Mouse (Mus musculus) forebrain, embryonic 12.5 days (tissue): ENCODE results near the gene Nol11. TPM values are rescaled to one million over a fixed set of nuclear protein-coding genes. Genes with fewer than 3 reads are reported as not detected.
"Not testable (repeated sequence)": the region's sequence is repeated elsewhere in the genome, so short reads cannot be mapped to it uniquely, and the experiment has no call there.

ENCODE experiments used
- ATAC-seq: fragments of 200-750 bp; cut with Nextera tagmentation; 2 replicates; pipeline ENCODE4 v1.8.0; 2017; ENCODE audit warnings: moderate TSS enrichment; ENCODE audit not compliant: low FRiP score
- H3K27ac ChIP-seq: fragments of 300-500 bp; sonication (generic); 2 replicates; pipeline ENCODE4 v1.5.1; 2016; ENCODE audit warnings: mild to moderate bottlenecking
- H3K27me3 ChIP-seq: fragments of 300-500 bp; sonication (generic); 2 replicates; pipeline ENCODE4 v1.6.1; 2016; ENCODE audit warnings: mild to moderate bottlenecking
- H3K36me3 ChIP-seq: fragments of 300-500 bp; sonication (generic); replicated peaks from 2 replicates; pipeline ENCODE4 v1.6.1; 2016; ENCODE audit warnings: mild to moderate bottlenecking
- H3K4me1 ChIP-seq: fragments of 300-500 bp; sonication (generic); 2 replicates; pipeline ENCODE4 v1.6.1; 2016
- H3K4me2 ChIP-seq: fragments of 300-500 bp; sonication (generic); 2 replicates; pipeline ENCODE4 v1.6.1; 2016; ENCODE audit warnings: mild to moderate bottlenecking, moderate library complexity
- H3K4me3 ChIP-seq: fragments of 300-500 bp; sonication (generic); replicated peaks from 2 replicates; pipeline ENCODE4 v1.5.1; 2016; ENCODE audit warnings: mild to moderate bottlenecking
- H3K9ac ChIP-seq: fragments of 300-500 bp; sonication (generic); 2 replicates; pipeline ENCODE4 v1.6.1; 2016; ENCODE audit warnings: mild to moderate bottlenecking
- H3K9me3 ChIP-seq: fragments of 300-500 bp; sonication (generic); 2 replicates; pipeline ENCODE4 v1.6.1; 2016
- WGBS: fragments of 180-500 bp; shearing (Covaris S2); methylation state at CpG from one replicate; pipeline ENCODE4 v1.1.7; 2016; 5-methylcytosine and 5-hydroxymethylcytosine counted together
- polyA plus RNA-seq: library from polyadenylated mRNA; unstranded; fragments of >200 nt; fragmentation: Nextera tagmentation; extraction: Ambion mirVana; gene quantifications from 2 replicates; pipeline ENCODE4 v1.2.1, GENCODE M21; 2016

Gene Nol11
- polyA plus RNA-seq, 1 experiment from 2014 or later: 67.3 TPM

DNA sequence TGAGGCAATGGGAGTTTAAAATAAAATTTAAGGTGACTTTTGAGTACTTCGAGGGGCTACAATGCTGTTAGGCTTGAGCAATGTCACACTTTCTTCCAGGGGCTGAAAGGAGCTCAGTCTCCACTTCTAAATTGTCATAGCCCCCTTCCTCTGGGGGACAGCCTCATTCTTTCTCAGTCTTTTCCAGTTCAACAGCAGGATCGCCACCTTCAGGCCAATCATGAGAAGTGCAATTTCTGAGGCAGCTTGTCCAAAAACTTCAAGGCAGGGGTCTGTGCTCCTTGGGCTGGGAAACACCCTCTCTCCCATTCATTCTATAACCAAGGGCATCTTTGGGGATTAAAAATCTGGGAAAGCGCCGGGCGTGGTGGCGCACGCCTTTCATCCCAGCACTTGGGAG, 37.4 kb downstream of the Nol11 start:
- 74% methylated on average over 7 of the region's 7 CpGs for WGBS
- ATAC-seq: no peak
- no peaks in the 10 kb centered on the region for H3K9me3 ChIP-seq
- H3K27ac ChIP-seq: no peak overlapping the region
- H3K4me1 ChIP-seq: no peaks in the 10 kb centered on the region
- no peak overlapping the region for H3K4me3 ChIP-seq
- H3K4me2 ChIP-seq: no peak overlapping the region
- H3K27me3 ChIP-seq: no peaks in the 10 kb centered on the region
- H3K36me3 ChIP-seq: no peaks in the 10 kb centered on the region
- no peak overlapping the region for H3K9ac ChIP-seq

DNA sequence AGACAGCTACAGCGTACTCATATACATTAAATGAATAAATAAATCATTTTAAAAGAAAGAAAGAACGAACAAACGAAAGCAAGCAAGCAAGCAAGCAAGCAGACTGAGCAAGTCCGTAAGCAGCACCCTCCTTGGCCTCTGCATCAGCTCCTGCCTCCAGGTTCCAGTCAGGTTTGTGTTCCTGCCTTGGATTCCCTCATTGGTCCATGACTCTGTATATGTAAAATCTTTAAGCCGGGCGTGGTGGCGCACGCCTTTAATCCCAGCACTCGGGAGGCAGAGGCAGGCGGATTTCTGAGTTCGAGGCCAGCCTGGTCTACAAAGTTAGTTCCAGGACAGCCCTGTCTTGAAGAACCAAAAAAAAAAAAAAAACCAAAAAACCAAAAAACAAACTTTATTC, 45.2 kb downstream of the Nol11 start:
- 91% methylated on average over 11 of the region's 11 CpGs for WGBS
- not testable (repeated sequence) for H3K9ac ChIP-seq, H3K27ac ChIP-seq

GRCm38 (mm10) chr11:107142382-107142781, 46.8 kb downstream of the Nol11 start:
- Histone ChIP-seq H3K27ac (no peak overlapping the region), H3K4me2 (no peak overlapping the region), H3K36me3 (no peaks in the 10 kb centered on the region), H3K4me3 (no peak overlapping the region), H3K9me3 (no peaks in the 10 kb centered on the region), H3K9ac (no peak overlapping the region), H3K4me1 (no peaks in the 10 kb centered on the region), H3K27me3 (no peaks in the 10 kb centered on the region)
- no peak for ATAC-seq
- 92% methylated on average over 2 of the region's 2 CpGs for WGBS

More for the DNA sequence above, 45.2 kb downstream of the Nol11 start:
- not testable (repeated sequence) for H3K36me3 ChIP-seq, H3K27me3 ChIP-seq, ATAC-seq, H3K4me1 ChIP-seq, H3K9me3 ChIP-seq, H3K4me3 ChIP-seq, H3K4me2 ChIP-seq

- H3K4me1 ChIP-seq: no peaks in the 10 kb centered on the region
- no peak for ATAC-seq
- H3K36me3 ChIP-seq: no peaks in the 10 kb centered on the region
- no peak overlapping the region for H3K27ac ChIP-seq
- no peak overlapping the region for H3K9ac ChIP-seq
- WGBS: 22% methylated on average over 6 of the region's 6 CpGs
- H3K4me2 ChIP-seq: no peak overlapping the region
- H3K9me3 ChIP-seq: no peaks in the 10 kb centered on the region
- H3K27me3 ChIP-seq: no peaks in the 10 kb centered on the region
- H3K4me3 ChIP-seq: no peak overlapping the region
Measured at GRCm38 (mm10) chr11:107140756-107141155, 48.4 kb downstream of the Nol11 start.

- Histone ChIP-seq H3K4me1 (no peaks in the 10 kb centered on the region), H3K27me3 (no peaks in the 10 kb centered on the region), H3K4me3 (no peak overlapping the region), H3K4me2 (no peak overlapping the region), H3K36me3 (no peaks in the 10 kb centered on the region), H3K9me3 (no peaks in the 10 kb centered on the region), H3K9ac (no peak overlapping the region), H3K27ac (no peak overlapping the region)
- 83% methylated on average over 3 of the region's 3 CpGs for WGBS
- no peak for ATAC-seq
Measured at GRCm38 (mm10) chr11:107138633-107139032, 50.5 kb downstream of the Nol11 start.

GRCm38 (mm10) chr11:107137593-107137992, 51.6 kb downstream of the Nol11 start:
- 96% methylated on average over 6 of the region's 6 CpGs for WGBS
- ATAC-seq: no peak
- Histone ChIP-seq H3K27me3 (no peaks in the 10 kb centered on the region), H3K4me3 (no peak overlapping the region), H3K27ac (no peak overlapping the region), H3K9ac (no peak overlapping the region), H3K4me2 (no peak overlapping the region), H3K4me1 (peaks cover 2% of the 10 kb centered on the region), H3K9me3 (no peaks in the 10 kb centered on the region), H3K36me3 (no peaks in the 10 kb centered on the region)

- H3K9ac ChIP-seq, ATAC-seq, H3K36me3 ChIP-seq, H3K27ac ChIP-seq, H3K4me3 ChIP-seq, H3K27me3 ChIP-seq, H3K4me1 ChIP-seq, H3K9me3 ChIP-seq, H3K4me2 ChIP-seq: not testable (repeated sequence)
- 94% methylated on average over 10 of the region's 10 CpGs for WGBS
Measured at GRCm38 (mm10) chr11:107136458-107136857, 52.7 kb downstream of the Nol11 start.

- no peaks in the 10 kb centered on the region for H3K36me3 ChIP-seq
- ATAC-seq: no peak
- no peaks in the 10 kb centered on the region for H3K9me3 ChIP-seq
- no peak overlapping the region for H3K4me2 ChIP-seq
- no peak overlapping the region for H3K9ac ChIP-seq
- peaks cover 5% of the 10 kb centered on the region for H3K4me1 ChIP-seq
- no peaks in the 10 kb centered on the region for H3K27me3 ChIP-seq
- 43% methylated on average over 3 of the region's 3 CpGs for WGBS
- H3K27ac ChIP-seq: no peak overlapping the region
- no peak overlapping the region for H3K4me3 ChIP-seq
Measured at GRCm38 (mm10) chr11:107135741-107136140, 53.4 kb downstream of the Nol11 start.

DNA sequence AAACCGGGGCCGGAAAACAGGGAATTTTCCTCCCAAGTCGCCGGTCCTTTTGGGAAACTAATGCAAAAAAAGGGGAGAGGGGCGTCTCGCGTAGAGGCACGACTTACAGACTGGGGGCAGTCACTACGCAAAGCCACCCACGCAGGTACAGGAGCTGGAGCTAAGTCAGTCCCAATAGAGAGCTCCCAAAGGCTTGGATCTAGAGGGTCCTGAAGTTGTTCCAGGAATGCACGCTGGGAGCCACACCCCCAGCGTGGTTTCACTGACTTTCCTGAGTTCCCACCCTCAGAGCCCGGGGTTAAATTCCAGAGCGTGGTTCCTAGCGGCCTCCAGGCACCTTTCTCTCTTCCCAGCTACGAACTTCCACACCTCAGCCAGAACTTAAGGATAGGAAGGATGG, 56.8 kb downstream of the Nol11 start:
- peak overlapping the region; percentile 98; the same call in 1 of the 2 replicates for H3K9ac ChIP-seq
- H3K4me1 ChIP-seq: peaks cover 21% of the 10 kb centered on the region
- H3K36me3 ChIP-seq: no peaks in the 10 kb centered on the region; the same call in 1 of the 2 replicates
- 0% methylated on average over 16 of the region's 16 CpGs for WGBS
- H3K4me3 ChIP-seq: peak overlapping the region; percentile 97
- H3K4me2 ChIP-seq: peak overlapping the region; percentile 68
- peak; percentile 49 for ATAC-seq
- no peaks in the 10 kb centered on the region for H3K27me3 ChIP-seq
- peak overlapping the region; percentile 98; the same call in 1 of the 2 replicates for H3K27ac ChIP-seq
- H3K9me3 ChIP-seq: no peaks in the 10 kb centered on the region

DNA sequence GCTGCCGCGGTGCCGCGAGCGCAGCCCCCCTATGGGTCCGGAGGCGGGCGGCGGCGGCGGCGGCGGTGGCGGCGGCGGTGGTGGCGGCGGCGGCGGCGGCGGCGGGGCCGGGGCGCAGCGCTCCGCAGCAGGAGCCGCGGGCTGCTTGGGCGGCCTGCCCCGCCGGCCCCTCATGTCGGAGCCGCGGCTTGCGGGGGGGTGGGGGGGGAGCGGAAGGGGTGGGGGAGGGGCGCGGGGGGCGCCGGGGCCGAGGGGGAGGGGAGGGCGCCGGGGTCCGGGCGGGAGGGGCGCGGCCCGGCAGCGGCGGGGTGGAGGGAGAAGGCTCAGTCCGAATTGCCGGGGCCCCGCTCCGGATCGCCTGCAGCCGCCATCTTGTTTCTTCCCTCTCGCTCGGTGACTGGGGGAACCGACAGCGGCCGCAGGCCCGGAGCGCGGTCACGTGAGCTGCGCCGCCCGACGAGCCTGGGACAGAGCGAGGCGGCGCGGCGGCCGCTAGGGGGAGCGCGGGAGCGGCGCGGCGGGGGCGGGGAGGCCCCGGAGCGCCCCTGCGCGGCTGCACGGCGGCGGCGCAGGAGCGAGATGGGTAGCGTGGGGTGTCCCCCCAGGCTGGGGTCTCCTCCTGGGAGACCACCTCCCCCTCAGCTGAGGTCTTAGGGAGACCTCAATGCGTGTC, 57.3 kb downstream of the Nol11 start, which contains the start of gene Bptf:
TSS of gene Bptf (minus strand) at position 379 of the 673 bp plus-strand sequence.
- Histone ChIP-seq H3K4me3 (peak within 1 kb of the TSS; percentile 97), H3K4me1 (peaks cover 21% of the 10 kb centered on the region), H3K27me3 (no peaks in the 10 kb centered on the region), H3K36me3 (no peaks in the 10 kb centered on the region; the same call in 1 of the 2 replicates), H3K9me3 (no peaks in the 10 kb centered on the region), H3K27ac (peak within 1 kb of the TSS; percentile 98), H3K9ac (peak within 1 kb of the TSS; percentile 98), H3K4me2 (peak within 1 kb of the TSS; percentile 68)
- whole genome bisulfite sequencing: under 1% methylated on average over 38 of the region's 94 CpGs
- peak; percentile 98 for ATAC-seq

GRCm38 (mm10) chr11:107130879-107131748, 58.1 kb downstream of the Nol11 start:
- ATAC-seq: peak; percentile 43
- WGBS: 0% methylated on average over 42 of the region's 65 CpGs
- H3K4me1 ChIP-seq: peaks cover 21% of the 10 kb centered on the region

DNA sequence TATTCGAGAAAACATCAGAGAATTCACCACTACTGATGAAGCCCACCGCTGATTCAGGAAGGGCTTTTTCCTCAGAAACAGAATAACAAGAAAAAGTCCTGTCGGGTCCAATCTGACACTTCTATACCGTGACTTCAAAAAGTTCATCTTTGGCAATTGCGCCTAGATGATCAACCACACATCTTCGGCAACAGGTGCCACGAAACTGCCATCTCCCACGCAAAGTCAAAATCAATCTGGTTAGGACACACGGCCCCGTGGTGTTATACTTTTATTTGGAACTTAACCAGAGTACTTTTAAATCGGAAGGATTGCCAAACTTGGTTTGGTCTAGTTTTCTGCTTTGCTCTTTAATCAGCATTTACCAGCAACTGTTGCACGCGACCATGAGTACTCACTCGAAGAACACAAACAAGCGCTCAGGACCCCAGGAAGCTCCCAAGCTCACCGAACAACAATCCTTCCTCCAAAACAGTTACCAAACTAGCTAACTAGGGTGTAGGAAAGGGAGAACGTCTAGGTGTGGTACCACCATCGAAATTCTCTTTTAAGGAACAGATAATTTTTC, 58.9 kb downstream of the Nol11 start:
- Histone ChIP-seq H3K36me3 (no peaks in the 10 kb centered on the region; the same call in 1 of the 2 replicates), H3K9ac (peak overlapping the region; percentile 98), H3K4me1 (peaks cover 21% of the 10 kb centered on the region), H3K4me2 (peak overlapping the region; percentile 66), H3K27ac (0 out of 2 replicates have a peak overlapping the region, but pooled peaks have one; percentile 98), H3K4me3 (peak overlapping the region; percentile 97), H3K27me3 (no peaks in the 10 kb centered on the region), H3K9me3 (no peaks in the 10 kb centered on the region)
- no peak for ATAC-seq
- WGBS: 1% methylated on average over 18 of the region's 18 CpGs

More at GRCm38 (mm10) chr11:107130879-107131748, 58.1 kb downstream of the Nol11 start:
- H3K36me3 ChIP-seq: no peaks in the 10 kb centered on the region; the same call in 1 of the 2 replicates
- H3K27ac ChIP-seq: peak overlapping the region; percentile 98
- H3K9me3 ChIP-seq: no peaks in the 10 kb centered on the region
- H3K4me2 ChIP-seq: peak overlapping the region; percentile 66
- peak overlapping the region; percentile 98 for H3K9ac ChIP-seq
- no peaks in the 10 kb centered on the region for H3K27me3 ChIP-seq
- peak overlapping the region; percentile 97 for H3K4me3 ChIP-seq
